In the genomic region with DNA sequence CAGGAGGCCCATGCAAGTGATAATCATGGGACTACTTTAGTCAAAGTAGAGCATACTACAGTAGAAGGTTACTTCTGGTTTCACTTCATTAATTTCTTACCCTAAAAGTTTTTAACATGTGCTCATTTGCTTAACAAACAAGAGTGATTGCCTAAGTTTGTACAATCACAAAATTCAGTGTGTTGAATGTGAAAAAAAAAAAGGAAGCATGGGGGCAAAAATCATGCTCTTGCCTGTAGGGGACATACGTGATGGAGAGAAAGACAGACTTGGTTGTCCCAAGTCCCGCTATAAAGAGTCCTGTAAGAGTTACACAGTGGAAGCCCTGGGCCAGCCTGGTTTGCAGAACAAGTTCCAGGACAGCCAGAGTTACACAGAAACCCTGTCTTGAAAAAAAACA, we compare ENCODE assay signal across 20 mouse cellular contexts. TPM values are rescaled to one million over a fixed set of nuclear protein-coding genes. Genes with fewer than 3 reads are reported as not detected.
DNase-seq lines count a peak whose midpoint lies in the region; ATAC-seq and TF ChIP-seq lines count a peak whose summit lies in the region.
"Had no signal": no experiment of that assay in that cellular context is flagged by ENCODE, and none has a peak within 500 bp of the region (broad histone marks: within the 10 kb centered on the region; RNA-seq: fewer than 3 reads in every experiment).

No protein-coding gene starts in this region.

- TF ChIP-seq CTCF in CH12.LX (conservative IDR thresholded peaks at IDR 0.05 in 1 of 2, IDR thresholded peaks at IDR 0.05 in 1 of 2; ENCODE audit: low read depth in 2 of 2, low read length in 2 of 2), result no peak

- in situ Hi-C loops in CH12.LX (cut with MboI; ENCODE audit: low pct_ligation_motif_present, low pct_unique_long_range_greater_than_20kb, low sequenced_read_pairs), result no loop called here

- DNase-seq in A20 (ENCODE audit: low read depth, low spot score), result peak; percentile 84
- DNase-seq in CH12.LX (ENCODE audit: extremely low read depth), result no peak
- DNase-seq in splenic B cell, adult 2 months (ENCODE audit: low read depth, low spot score), result peak; percentile 44
- no peak for DNase-seq in adrenal gland, adult 18-20 months (ENCODE audit: low spot score in 2 of 2)
- no peak for DNase-seq in hindbrain, embryonic 14.5 days (ENCODE audit: low spot score)
- DNase-seq: B cell, adult 2 months; cerebellum, adult 11-12 months; cerebellum, adult 9-11 months; embryo, embryonic 11 days; gastrocnemius, adult 2 months; gastrocnemius, postnatal 25 days; heart, adult 18-20 months; heart, postnatal 14 days had no signal

- 48% methylated on average over 2 of the region's 2 CpGs for WGBS in macrophage (ENCODE audit: missing documents)
- 89% methylated on average over 2 of the region's 2 CpGs for WGBS in hindbrain, embryonic 14.5 days

- dilution Hi-C loops in CH12.LX (cut with MboI; ENCODE audit: extremely low pct_ligation_motif_present, extremely low pct_unique_long_range_greater_than_20kb, low sequenced_read_pairs), result no loop called here

- TF ChIP-seq RAD21 in CH12.LX (IDR thresholded peaks at IDR 0.05; ENCODE audit: low read depth, low read length), result no peak

- no peak for ATAC-seq in hindbrain, embryonic 14.5 days (ENCODE audit: low FRiP score)

- H3K4me3 ChIP-seq in CH12.LX (replicated peaks in 1 of 3; ENCODE audit: low read depth in 2 of 3, low read length in 2 of 3, poor library complexity in 1 of 3) (no peak overlapping the region), macrophage (ENCODE audit: inconsistent target) (no peak overlapping the region)
- no peak overlapping the region for H3K4me3 ChIP-seq in hindbrain, embryonic 14.5 days (replicated peaks; ENCODE audit: low read length)
- H3K4me3 ChIP-seq: embryonic facial prominence, embryonic 15.5 days; erythroblast, embryonic 14.5 days; forebrain, embryonic 10.5 days; heart, embryonic 15.5 days; hindbrain, embryonic 15.5 days had no signal

- H3K27ac ChIP-seq in CH12.LX (ENCODE audit: insufficient read depth, low read depth), result no peak overlapping the region
- H3K27ac ChIP-seq in macrophage, result peak overlapping the region; percentile 44
- H3K27ac ChIP-seq in hindbrain, embryonic 14.5 days, result no peak overlapping the region
- H3K27ac ChIP-seq: embryonic facial prominence, embryonic 15.5 days; forebrain, embryonic 10.5 days; gastrocnemius, adult 2 months; heart, embryonic 15.5 days; hindbrain, embryonic 15.5 days had no signal

- peak; percentile 47; the same call in 1 of the 2 replicates for TF ChIP-seq EP300 in CH12.LX (IDR thresholded peaks at IDR 0.05; ENCODE audit: low read length)

- H3K36me3 ChIP-seq in CH12.LX (replicated peaks in 1 of 2; ENCODE audit: control insufficient read depth in 1 of 2, insufficient read depth in 1 of 2, low read length in 1 of 2), result peaks cover 0 to 1% of the 10 kb centered on the region in 2 experiments
- H3K36me3 ChIP-seq in macrophage (ENCODE audit: inconsistent target), result no peaks in the 10 kb centered on the region
- H3K36me3 ChIP-seq in splenic B cell, adult 2 months (ENCODE audit: control insufficient read depth, insufficient read depth, low read length, poor library complexity, severe bottlenecking), result no peaks in the 10 kb centered on the region
- no peaks in the 10 kb centered on the region for H3K36me3 ChIP-seq in hindbrain, embryonic 14.5 days (replicated peaks; ENCODE audit: control insufficient read depth, insufficient read depth)
- H3K36me3 ChIP-seq: embryonic facial prominence, embryonic 15.5 days; forebrain, embryonic 10.5 days; heart, embryonic 15.5 days; hindbrain, embryonic 15.5 days had no signal

- H3K9ac ChIP-seq in CH12.LX (ENCODE audit: insufficient read depth, low read depth), result no peak overlapping the region
- H3K9ac ChIP-seq in hindbrain, embryonic 14.5 days, result no peak overlapping the region
- H3K9ac ChIP-seq: embryonic facial prominence, embryonic 15.5 days; heart, embryonic 15.5 days; hindbrain, embryonic 15.5 days had no signal

- TF ChIP-seq POLR2A in CH12.LX (IDR thresholded peaks at IDR 0.05; ENCODE audit: low read depth, low read length), result no peak

- H3K4me1 ChIP-seq in CH12.LX (ENCODE audit: control insufficient read depth in 1 of 2, insufficient read depth in 2 of 2), result peaks cover 19 to 23% of the 10 kb centered on the region in 2 experiments
- no peaks in the 10 kb centered on the region for H3K4me1 ChIP-seq in hindbrain, embryonic 14.5 days (replicated peaks; ENCODE audit: control insufficient read depth, insufficient read depth, low read length)
- H3K4me1 ChIP-seq: embryonic facial prominence, embryonic 15.5 days; forebrain, embryonic 10.5 days had no signal

- H3K4me2 ChIP-seq in CH12.LX (ENCODE audit: insufficient read depth, low read depth, poor library complexity, severe bottlenecking), result peak overlapping the region; percentile 55
- no peak overlapping the region for H3K4me2 ChIP-seq in hindbrain, embryonic 14.5 days (replicated peaks)
- H3K4me2 ChIP-seq: embryonic facial prominence, embryonic 15.5 days; heart, embryonic 11.5 days; hindbrain, embryonic 15.5 days had no signal

- H3K9me3 ChIP-seq in CH12.LX (replicated peaks; ENCODE audit: low read length), result peaks cover 5% of the 10 kb centered on the region
- H3K9me3 ChIP-seq in hindbrain, embryonic 14.5 days (ENCODE audit: control insufficient read depth, low read length), result no peaks in the 10 kb centered on the region
- H3K9me3 ChIP-seq: embryonic facial prominence, embryonic 15.5 days; heart, embryonic 15.5 days; hindbrain, embryonic 15.5 days had no signal

- no peaks in the 10 kb centered on the region for H3K27me3 ChIP-seq in CH12.LX (replicated peaks)
- no peaks in the 10 kb centered on the region for H3K27me3 ChIP-seq in splenic B cell, adult 2 months (ENCODE audit: control insufficient read depth, insufficient read depth, low read length, poor library complexity, severe bottlenecking)
- H3K27me3 ChIP-seq in hindbrain, embryonic 14.5 days (ENCODE audit: control insufficient read depth, insufficient read depth, low read length), result no peaks in the 10 kb centered on the region
- H3K27me3 ChIP-seq: embryonic facial prominence, embryonic 15.5 days; heart, embryonic 15.5 days; hindbrain, embryonic 15.5 days had no signal

- H3K79me2 ChIP-seq in CH12.LX (replicated peaks; ENCODE audit: control insufficient read depth, extremely low read depth, insufficient read depth, poor library complexity, severe bottlenecking) (no peaks in the 10 kb centered on the region; the same call in 1 of the 2 replicates), macrophage (ENCODE audit: inconsistent target) (peaks cover 16% of the 10 kb centered on the region; the same call in 1 of the 2 replicates)

TF ChIP-seq in CH12.LX, 34 proteins besides CTCF, POLR2A, EP300 and RAD21:
- TF ChIP-seq JUND (conservative IDR thresholded peaks at IDR 0.05; ENCODE audit: low read depth, low read length) (no peak), ZNF384 (IDR thresholded peaks at IDR 0.05; ENCODE audit: low read depth, low read length) (peak; percentile 80), ETS1 (conservative IDR thresholded peaks at IDR 0.05; ENCODE audit: low read depth, low read length) (0 out of 2 replicates have a peak, but pooled peaks have one; percentile 18)

RNA-seq across cellular contexts. Expression of gene Kif3c, which starts 4.9 kb away (rescaled TPM):
- total RNA-seq in CH12.LX (2012; rRNA removed) (3.6 and 5.5 TPM in 2 replicates), CH12.LX (2014; rRNA removed) (2.8 and 3.5 TPM in 2 replicates)
- polyA plus RNA-seq in CH12.LX (2012; ENCODE audit: insufficient read length, low read depth) (5.7 and 5.9 TPM in 2 replicates), macrophage (2018) (3.7 to 7.5 TPM (median 5.0 TPM) in 3 replicates)
- total RNA-seq in macrophage (2018; cell fraction: chromatin; rRNA removed), result 100 to 1,000 TPM in 6 of 26 experiments, 10 to 100 TPM in 17, 1 to 10 TPM in 3; 7.0 to 251 (median 56.0) TPM
- 10 to 100 TPM in 14 of 26 experiments, 1 to 10 TPM in 12; 8.8 to 42.4 (median 15.7) TPM for total RNA-seq in macrophage (2018; cell fraction: cytosol; rRNA removed)
- 100 to 1,000 TPM in 1 of 26 experiments, 10 to 100 TPM in 22, 1 to 10 TPM in 3; 6.1 to 117 (median 44.0) TPM for total RNA-seq in macrophage (2018; cell fraction: nucleus; rRNA removed)
- 10 to 100 TPM; 15.0 to 23.6 TPM for total RNA-seq in adrenal gland, adult 18-20 months (2021)
- 73.8 and 77.9 TPM in 2 replicates for polyA plus RNA-seq in hindbrain, embryonic 14.5 days (2014; fragmentation: Nextera tagmentation; extraction: Ambion mirVana)

RNA-seq across cellular contexts. Expression of gene Rab10, which starts 50.3 kb away (rescaled TPM):
- total RNA-seq in CH12.LX (2012; rRNA removed) (60.1 and 68.2 TPM in 2 replicates), CH12.LX (2014; rRNA removed) (91.8 and 109 TPM in 2 replicates)
- polyA plus RNA-seq in CH12.LX (2012; ENCODE audit: insufficient read length, low read depth) (108 and 111 TPM in 2 replicates), macrophage (2018) (95.3 to 163 TPM (median 111 TPM) in 3 replicates)
- 100 to 1,000 TPM in 5 of 26 experiments, 10 to 100 TPM in 21; 17.3 to 133 (median 55.5) TPM for total RNA-seq in macrophage (2018; cell fraction: chromatin; rRNA removed)
- total RNA-seq in macrophage (2018; cell fraction: cytosol; rRNA removed), result 100 to 1,000 TPM; 110 to 277 (median 170) TPM
- 100 to 1,000 TPM in 16 of 26 experiments, 10 to 100 TPM in 10; 56.5 to 254 (median 127) TPM for total RNA-seq in macrophage (2018; cell fraction: nucleus; rRNA removed)
- 100 to 1,000 TPM; 142 to 220 TPM for total RNA-seq in adrenal gland, adult 18-20 months (2021)
- 181 and 199 TPM in 2 replicates for polyA plus RNA-seq in hindbrain, embryonic 14.5 days (2014; fragmentation: Nextera tagmentation; extraction: Ambion mirVana)

Comparison
In these comparisons a context has a peak if more than half of its experiments do, and no peak if none do; other contexts are left out.
1. DNase-seq: peak in A20 (single experiment) and splenic B cell, adult 2 months (single experiment); none in CH12.LX (single experiment), adrenal gland, adult 18-20 months (0 of 2) and hindbrain, embryonic 14.5 days (single experiment).